Mouse (Mus musculus) megakaryocyte, embryonic 14.5 days (primary cell): Measurements from ENCODE around the gene Jmjd6.

Source experiments
- FLI1 ChIP-seq: IDR thresholded peaks from 2 replicates; pipeline ENCODE4 v1.6.1; 2012; ENCODE audit warnings: low read length, inconsistent platforms, mixed read lengths
- GATA1 ChIP-seq: IDR thresholded peaks from 3 replicates; pipeline ENCODE4 v1.6.1; 2012; ENCODE audit warnings: mixed read lengths, low read length, inconsistent platforms, borderline replicate concordance

GRCm38 (mm10) chr11:116882446-116882845 lies 39.2 kb upstream of the Jmjd6 start:
- TF ChIP-seq GATA1 = no peak
- TF ChIP-seq FLI1 = no peak
